Mouse (Mus musculus) brown adipose tissue, adult 24 weeks (tissue): ENCODE measurements at regions not wholly inside any gene's neighbourhood (a gene's known extent, or its start where the extent isn't known, plus 50 kb on each side); places are given as distances from the start of the nearest gene placed in this dataset.

Experiments used
- H3K27ac ChIP-seq: fragments of 200-500 bp; replicated peaks from 2 replicates; pipeline ENCODE4 v1.5.1; 2012; ENCODE audit warnings: low read depth, mild to moderate bottlenecking, low read length
- H3K4me1 ChIP-seq: fragments of 200-500 bp; 2 replicates; pipeline ENCODE4 v1.6.1; 2012; ENCODE audit warnings: low read length, mixed read lengths; ENCODE audit not compliant: control insufficient read depth, insufficient read depth, insufficient read length
- H3K4me3 ChIP-seq: fragments of 200-500 bp; 2 replicates; pipeline ENCODE4 v1.5.1; 2012; ENCODE audit warnings: low read depth, mild to moderate bottlenecking, low read length, moderate library complexity; ENCODE audit not compliant: insufficient read depth

DNA sequence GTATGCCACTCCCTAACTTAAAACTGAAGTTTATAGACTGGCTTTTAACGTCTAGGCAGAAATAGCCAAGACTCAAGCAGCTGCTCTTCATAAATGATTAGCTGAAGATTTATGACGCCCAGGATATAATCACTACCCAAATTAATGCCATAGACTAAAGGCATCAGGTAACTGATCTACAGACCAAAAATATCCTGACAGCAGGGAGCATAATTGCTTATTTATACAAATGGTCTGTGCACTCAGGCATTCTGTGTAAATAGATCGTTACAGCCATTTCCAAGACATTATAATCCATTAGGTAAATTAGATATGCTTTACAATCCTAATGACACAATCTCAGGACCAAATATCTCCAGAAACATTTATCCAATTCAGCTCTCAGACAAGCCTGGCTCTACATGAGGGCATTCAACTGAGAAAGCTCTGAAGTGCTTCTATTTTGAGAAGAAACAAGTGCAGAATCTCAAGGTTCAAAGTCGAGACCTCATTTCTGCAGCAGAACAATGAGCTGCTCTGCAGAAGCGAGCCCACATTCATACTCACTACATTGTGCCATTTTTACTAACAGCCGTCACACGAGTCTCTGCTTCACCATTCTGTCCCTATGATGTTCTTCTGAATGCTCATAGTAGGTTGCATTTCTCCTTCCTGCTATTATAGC is 111.9 kb upstream of the Actbl2 start:
- Histone ChIP-seq H3K27ac (no peak overlapping the region), H3K4me3 (no peak overlapping the region), H3K4me1 (no peaks in the 10 kb centered on the region)

DNA sequence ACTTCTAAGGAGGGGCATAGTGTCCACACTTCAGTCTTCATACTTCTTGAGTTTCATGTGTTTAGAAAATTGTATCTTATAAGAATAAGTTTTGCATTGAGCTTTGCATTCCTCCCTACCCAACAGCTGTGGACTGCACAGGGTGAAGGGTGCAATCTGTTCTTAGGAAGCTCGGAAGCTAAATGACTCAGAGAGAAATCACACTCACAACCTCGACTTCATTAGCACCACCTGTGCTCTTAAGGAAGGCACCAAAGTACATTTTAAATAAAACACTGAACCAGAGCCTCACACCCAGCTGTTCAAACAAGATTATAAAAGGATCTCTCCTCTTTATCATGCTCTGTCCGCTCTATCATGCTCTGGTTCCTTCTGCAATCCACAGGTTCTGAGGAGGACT is 110.1 kb upstream of the Actbl2 start:
- Histone ChIP-seq H3K4me1 (no peaks in the 10 kb centered on the region), H3K4me3 (no peak overlapping the region), H3K27ac (no peak overlapping the region)

DNA sequence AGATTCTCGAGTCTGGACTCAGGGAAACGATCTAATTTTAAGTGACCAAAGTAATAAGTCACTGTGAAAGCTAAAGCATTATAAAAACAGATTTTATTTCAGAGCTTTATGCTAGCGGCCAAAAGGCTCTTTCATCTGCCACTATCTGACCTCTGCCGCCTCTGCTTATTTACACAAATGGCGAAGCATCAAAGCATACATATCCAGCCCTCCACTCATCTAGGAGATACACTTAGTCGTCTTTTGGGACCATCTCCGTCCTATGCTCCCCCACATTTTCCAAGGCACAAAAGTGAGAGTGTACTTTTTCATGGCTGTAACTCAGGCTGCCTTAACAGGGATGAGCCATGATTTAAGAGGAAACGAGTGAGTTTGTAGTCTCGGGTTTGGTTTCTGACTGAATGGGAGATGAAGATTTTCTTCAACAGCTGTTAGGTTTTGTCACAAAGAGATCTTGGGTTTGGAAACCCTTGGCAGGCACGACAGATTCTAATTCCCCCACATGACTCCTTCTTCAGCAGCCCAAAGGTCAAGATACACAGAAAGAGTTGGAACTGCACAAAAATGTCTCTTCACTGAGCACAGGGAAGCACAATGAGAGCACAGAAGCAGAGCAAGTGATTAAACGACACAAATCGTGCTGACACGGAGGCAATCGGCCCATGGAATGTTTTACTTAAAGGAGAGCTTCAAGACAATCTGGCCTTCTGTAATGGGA is 96.7 kb upstream of the Actbl2 start:
- H3K4me1 ChIP-seq: no peaks in the 10 kb centered on the region
- no peak overlapping the region for H3K27ac ChIP-seq
- H3K4me3 ChIP-seq: no peak overlapping the region

DNA sequence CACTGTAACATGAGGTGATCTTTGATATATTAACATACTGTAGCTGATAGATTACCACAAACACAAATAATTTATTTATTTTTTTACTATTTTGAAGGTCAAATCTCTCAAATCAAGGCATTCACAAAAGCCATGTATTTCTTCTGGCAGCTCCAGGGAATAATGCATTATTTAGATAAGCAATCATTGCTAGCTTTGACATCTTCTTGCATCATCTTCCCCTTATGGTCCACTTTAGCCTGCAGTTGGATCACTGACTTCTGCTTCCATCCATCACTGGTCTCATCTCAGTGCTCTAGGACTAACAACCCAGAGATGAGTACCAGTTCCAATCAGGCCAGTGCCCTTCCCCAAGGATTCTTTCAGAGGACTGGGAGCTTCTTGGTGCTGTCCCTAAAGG is 95.3 kb upstream of the Actbl2 start:
- H3K27ac ChIP-seq: no peak overlapping the region
- H3K4me3 ChIP-seq: no peak overlapping the region
- no peaks in the 10 kb centered on the region for H3K4me1 ChIP-seq

DNA sequence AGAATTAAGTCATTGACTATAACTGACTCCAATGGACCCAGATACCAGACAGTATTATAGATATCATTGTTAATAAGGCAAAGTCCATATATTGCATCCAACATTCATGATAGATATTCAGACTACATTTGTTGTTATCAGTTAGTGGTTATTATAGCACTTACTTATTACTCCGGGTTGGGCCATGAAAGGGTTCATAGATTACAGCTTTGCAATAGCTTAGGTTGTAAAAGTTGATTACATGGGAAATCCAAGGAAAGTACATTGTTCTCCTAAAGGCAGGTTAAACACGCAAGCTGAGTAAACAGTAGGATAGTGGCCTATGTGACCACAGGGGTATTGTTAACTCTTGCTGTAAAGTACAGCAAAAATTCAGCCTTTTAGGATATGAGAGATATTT is 89.3 kb upstream of the Actbl2 start:
- H3K4me1 ChIP-seq: no peaks in the 10 kb centered on the region
- no peak overlapping the region for H3K4me3 ChIP-seq
- H3K27ac ChIP-seq: no peak overlapping the region

DNA sequence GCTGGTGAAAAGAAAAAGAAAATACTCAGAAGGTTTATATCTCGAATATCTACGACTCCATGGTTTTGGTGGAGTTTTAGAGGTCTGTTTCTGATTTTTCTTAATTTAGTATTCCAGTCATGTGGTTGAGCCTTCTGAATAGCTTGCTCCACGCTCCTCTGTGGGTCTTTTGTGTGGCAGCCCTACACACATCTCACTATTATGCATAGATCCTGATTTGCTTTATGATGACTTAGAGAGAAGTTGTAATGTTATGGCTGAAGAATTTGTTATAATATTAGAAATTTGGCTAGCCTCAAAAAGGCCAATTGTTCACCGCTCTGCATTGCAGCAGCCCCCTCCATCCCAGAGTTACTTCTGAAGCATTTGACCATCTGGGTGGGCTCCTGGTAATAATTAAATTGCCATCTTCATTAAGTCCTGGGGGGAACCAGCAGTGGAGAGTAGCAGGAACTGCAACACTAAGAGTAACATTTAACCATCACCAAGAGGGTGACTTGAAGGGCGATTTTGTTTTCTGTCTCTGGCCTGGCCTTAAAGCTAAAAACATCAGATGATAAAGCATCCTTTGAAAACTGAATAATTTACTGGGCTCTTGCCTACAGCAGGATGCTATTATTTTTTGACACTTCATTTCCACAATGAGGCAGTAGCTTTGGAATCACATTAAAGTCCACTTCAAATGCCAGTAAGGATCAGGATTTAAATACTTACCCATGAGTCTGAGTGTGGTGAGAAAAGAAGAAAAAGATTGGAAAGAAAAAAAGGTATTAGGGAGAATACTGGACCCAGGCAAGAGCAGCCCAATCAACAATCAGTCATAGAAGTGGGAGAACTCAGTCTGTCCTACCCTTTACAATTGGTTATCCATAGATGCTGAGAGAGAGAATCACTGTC is 84.3 kb upstream of the Actbl2 start:
- no peak overlapping the region for H3K4me3 ChIP-seq
- H3K4me1 ChIP-seq: no peaks in the 10 kb centered on the region
- no peak overlapping the region for H3K27ac ChIP-seq

DNA sequence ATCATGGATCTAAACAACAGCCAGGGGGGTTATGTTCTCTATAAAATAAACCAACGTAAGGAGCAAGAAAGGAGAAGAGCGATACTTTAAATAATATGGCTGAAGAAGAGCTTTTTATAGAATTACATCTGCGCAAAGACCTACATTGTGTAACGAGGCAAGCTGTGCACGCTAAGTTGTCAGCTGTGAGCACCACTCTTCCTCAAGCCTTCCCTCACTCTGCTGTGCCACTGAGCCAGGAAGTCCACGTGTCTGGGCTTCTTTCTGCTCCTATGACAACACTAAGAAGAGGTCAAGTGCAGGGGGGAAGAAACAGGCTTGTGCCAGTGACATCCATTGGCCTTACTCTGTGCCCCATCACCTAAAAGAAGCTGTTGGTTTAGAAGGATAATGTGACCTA is 75.6 kb upstream of the Actbl2 start:
- Histone ChIP-seq H3K4me1 (no peaks in the 10 kb centered on the region), H3K27ac (no peak overlapping the region), H3K4me3 (no peak overlapping the region)

DNA sequence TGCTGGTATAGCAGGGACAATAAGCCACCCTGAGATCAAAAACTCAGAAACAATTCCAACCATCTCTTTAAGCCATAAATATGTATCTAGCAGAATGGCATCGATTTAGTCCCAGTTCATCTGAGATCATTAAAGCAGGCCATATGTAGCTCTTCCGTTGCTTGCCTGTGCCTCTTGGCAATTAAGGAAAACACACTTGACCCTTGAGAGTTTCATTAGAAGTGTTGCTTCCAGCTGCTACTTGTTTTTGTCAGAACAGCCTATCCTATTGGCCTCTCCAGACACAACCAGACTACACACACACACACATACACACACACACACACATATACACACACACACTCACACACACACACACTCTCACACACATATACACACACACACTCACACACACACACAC is 71.5 kb upstream of the Actbl2 start:
- Histone ChIP-seq H3K4me3 (no peak overlapping the region), H3K4me1 (no peaks in the 10 kb centered on the region), H3K27ac (no peak overlapping the region)

DNA sequence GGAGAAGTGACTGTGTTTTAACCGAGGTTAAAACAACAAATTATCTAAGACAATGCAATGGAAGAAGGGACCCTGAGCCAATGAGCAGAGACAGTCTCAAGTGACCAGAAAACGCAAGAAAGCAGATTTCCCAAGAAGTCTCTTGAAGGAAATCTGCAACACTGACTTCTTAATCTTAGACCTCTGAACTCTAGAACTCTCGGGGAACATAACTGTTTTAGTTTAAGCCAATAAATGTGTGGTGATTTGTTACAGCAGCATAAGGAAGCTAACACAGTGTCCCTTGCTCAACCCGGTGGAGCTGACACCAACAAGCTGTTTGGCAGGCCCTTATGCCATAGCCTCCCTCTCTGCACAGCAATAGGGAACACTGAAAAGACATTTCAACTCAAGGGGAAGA is 69.0 kb upstream of the Actbl2 start:
- H3K4me1 ChIP-seq: no peaks in the 10 kb centered on the region
- no peak overlapping the region for H3K27ac ChIP-seq
- H3K4me3 ChIP-seq: no peak overlapping the region

DNA sequence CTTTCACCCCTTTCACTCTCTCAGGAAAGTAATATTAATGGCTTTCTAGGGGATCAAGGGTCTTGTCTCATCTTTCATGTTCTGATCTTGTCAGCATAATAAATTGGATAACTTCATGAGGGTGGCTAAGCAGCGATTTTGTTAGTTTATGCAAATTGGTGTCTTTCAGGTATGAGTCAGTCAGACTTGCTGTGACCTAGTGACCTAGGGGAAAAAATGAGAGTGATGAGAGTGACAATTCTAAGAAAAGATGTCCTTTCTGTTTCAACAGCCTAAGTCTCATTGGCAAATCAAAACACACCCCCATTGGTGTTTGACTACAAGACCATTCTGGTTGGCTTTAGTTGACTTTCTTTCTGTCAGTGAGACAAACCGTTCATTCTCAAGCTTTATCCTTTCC is 68.0 kb upstream of the Actbl2 start:
- Histone ChIP-seq H3K4me3 (no peak overlapping the region), H3K4me1 (no peaks in the 10 kb centered on the region), H3K27ac (no peak overlapping the region)

DNA sequence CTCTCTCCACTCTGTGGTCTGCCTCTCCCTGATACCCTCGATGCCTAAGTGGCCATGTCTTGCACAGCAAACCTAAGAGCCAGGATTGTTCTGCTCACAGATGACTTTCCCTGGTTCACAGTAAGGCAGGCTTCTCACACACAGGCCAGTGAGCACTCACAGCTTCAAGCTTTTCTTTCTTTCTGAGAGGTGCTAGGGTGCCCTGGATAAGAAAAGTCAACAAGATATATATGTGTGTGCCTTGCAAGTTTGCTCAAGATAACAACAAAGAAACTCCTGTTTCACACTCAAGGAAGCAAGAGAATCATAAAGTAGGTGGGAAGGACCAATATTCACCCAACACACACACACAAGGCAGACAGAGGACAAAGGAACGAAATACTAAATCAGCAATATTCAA is 60.9 kb upstream of the Actbl2 start:
- Histone ChIP-seq H3K27ac (no peak overlapping the region), H3K4me1 (no peaks in the 10 kb centered on the region), H3K4me3 (no peak overlapping the region)

DNA sequence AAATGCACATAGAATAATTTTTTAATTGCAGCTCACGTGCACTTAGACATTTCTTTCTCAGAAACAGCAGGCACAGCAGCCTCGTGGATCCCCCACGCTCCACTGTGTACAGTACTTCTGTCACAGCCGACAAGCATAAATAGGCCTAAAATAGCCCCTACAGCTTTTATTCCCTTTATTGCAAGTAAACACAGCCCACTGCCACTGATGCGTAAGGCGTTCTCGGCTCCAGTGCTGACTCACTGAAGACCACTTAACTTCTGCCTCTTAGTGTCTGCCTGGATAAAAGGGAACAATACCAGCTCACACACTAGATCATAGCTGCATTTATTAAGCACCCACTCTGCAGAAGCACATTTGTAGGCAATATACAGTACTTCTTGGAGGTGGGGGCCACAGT is 60.5 kb upstream of the Actbl2 start:
- H3K4me1 ChIP-seq: no peaks in the 10 kb centered on the region
- no peak overlapping the region for H3K4me3 ChIP-seq
- no peak overlapping the region for H3K27ac ChIP-seq

DNA sequence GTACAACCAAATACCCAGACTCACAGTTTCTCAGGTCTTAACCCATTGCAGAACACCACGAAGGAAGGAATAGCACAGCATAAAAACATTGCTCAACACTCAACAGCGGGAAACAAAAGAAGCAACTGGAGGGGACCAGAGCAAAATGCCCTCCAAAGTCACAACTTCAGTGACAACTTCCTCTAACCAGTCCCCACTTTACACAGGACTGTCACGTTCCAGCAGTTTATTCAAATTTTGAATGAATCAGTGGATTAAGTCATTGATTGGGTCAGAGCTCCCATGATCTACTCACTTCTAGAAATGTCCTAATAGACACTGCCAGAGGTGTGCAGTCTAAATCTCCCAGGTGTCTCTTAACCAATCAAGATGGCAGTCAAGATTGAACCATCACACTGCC is 53.3 kb upstream of the Actbl2 start:
- Histone ChIP-seq H3K27ac (no peak overlapping the region), H3K4me1 (no peaks in the 10 kb centered on the region), H3K4me3 (no peak overlapping the region)

DNA sequence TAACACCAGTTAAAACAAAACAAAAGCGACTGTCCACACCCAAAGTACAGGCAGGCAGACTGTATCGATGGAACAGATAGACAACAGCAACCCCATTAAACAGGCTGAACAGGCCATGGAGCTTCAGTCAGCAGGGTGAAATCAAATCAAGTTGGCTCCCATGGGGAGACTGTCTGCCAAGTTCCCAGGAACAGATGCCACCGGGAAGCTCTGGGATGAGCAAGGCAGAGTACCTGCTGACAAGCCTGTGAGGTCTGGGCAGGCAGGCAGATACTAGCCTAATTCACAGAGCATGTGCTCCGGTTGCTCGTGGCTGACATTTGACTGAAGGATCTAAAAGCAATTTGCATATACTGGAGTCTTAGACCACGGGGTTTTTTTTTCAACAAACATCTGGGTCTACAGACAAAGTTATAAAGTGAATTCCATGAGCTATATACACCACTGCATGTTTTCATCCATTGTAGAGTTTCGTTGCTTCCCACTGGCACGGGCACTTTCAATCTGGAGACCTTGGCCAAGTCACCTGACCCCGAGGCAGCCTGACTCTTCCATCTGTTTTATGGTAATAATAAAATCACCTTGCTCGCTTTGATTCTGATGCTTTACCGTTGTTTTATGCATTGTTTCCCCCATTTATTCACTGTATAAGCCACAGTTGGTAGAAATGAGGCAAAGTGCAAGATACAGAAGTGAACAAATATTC is 50.1 kb upstream of the Actbl2 start:
- H3K4me3 ChIP-seq: no peak overlapping the region
- no peaks in the 10 kb centered on the region for H3K4me1 ChIP-seq
- no peak overlapping the region for H3K27ac ChIP-seq
